ENCODE assay signal across 14 mouse cellular contexts in the genomic region with DNA sequence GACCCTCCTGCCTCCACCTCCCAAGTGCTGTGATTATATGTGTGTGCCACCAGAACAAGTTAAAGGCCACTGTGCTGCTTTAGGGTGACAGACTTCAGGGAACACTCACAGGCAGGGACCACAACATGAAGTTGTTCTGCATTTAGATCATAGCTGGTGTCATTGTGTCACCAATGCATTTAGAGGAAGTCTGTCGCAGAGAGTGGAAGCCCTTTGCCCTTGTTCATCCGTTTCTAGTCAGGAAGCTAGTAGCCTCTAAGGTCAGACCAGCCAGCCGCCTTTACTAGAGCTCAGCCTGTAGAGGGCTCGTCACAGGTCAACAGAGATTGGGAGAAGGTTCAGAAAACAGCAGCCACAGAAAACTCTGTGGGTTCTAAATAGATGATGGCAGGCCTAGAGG. TPM values are rescaled to one million over a fixed set of nuclear protein-coding genes. Genes with fewer than 3 reads are reported as not detected.
A peak's percentile ranks its signal among the peaks of the same experiment; 100 is the strongest.
DNase-seq lines count a peak whose midpoint lies in the region; ATAC-seq lines count a peak whose summit lies in the region.
"Had no signal": no experiment of that assay in that cellular context is flagged by ENCODE, and none has a peak within 500 bp of the region (broad histone marks: within the 10 kb centered on the region; RNA-seq: fewer than 3 reads in every experiment).

No protein-coding gene starts in this region.

- H3K27ac ChIP-seq in kidney, embryonic 16.5 days (ENCODE audit: low read length), result no peak overlapping the region
- H3K27ac ChIP-seq: limb, embryonic 12.5 days had no signal

- no peak overlapping the region for H3K9ac ChIP-seq in kidney, embryonic 16.5 days (replicated peaks; ENCODE audit: low read length)
- H3K9ac ChIP-seq: forebrain, postnatal 0 days; limb, embryonic 12.5 days had no signal

- no peak for ATAC-seq in CD4-positive, CD25-positive, alpha-beta regulatory T cell, adult 4 months
- no peak for ATAC-seq in kidney, embryonic 16.5 days (ENCODE audit: low FRiP score, low TSS enrichment)
- no peak for ATAC-seq in cerebellum, adult (ENCODE audit: insufficient number of reproducible peaks, low FRiP score, low TSS enrichment)
- ATAC-seq: forebrain, postnatal 0 days; hindbrain, embryonic 16.5 days had no signal

- H3K9me3 ChIP-seq in kidney, embryonic 16.5 days (ENCODE audit: low read length), result no peaks in the 10 kb centered on the region
- H3K9me3 ChIP-seq: limb, embryonic 12.5 days had no signal

- no peak overlapping the region for H3K4me2 ChIP-seq in kidney, embryonic 16.5 days (replicated peaks; ENCODE audit: low read depth, low read length)
- H3K4me2 ChIP-seq: limb, embryonic 12.5 days had no signal

- H3K4me1 ChIP-seq in kidney, embryonic 16.5 days (ENCODE audit: insufficient read depth, low read length), result no peaks in the 10 kb centered on the region
- H3K4me1 ChIP-seq: limb, embryonic 12.5 days had no signal

- no peaks in the 10 kb centered on the region for H3K27me3 ChIP-seq in kidney, embryonic 16.5 days (ENCODE audit: insufficient read depth, low read length)
- H3K27me3 ChIP-seq: limb, embryonic 12.5 days had no signal

- whole genome bisulfite sequencing in kidney, embryonic 16.5 days, result 20% methylated on average over 4 of the region's 4 CpGs

- DNase-seq in CD4-positive, CD25-positive, alpha-beta regulatory T cell, adult 2 months (ENCODE audit: low read depth, low spot score), result peak; percentile 16
- DNase-seq in kidney, adult 9 months, result peak; percentile 44
- DNase-seq in kidney, postnatal 36 days, result peak; percentile 47 to 52
- DNase-seq in lung, postnatal 36 days, result peak; percentile 69
- DNase-seq in retina, embryonic 14.5 days (ENCODE audit: low spot score), result no peak
- DNase-seq: adrenal gland, postnatal 36 days; cerebellum, postnatal 14 days; forebrain, postnatal 0 days; thymus, adult 18-20 months had no signal

- peaks cover 8% of the 10 kb centered on the region; the same call in 1 of the 2 replicates for H3K36me3 ChIP-seq in kidney, embryonic 16.5 days (ENCODE audit: insufficient read depth, low read length)

- H3K4me3 ChIP-seq in kidney, embryonic 16.5 days (ENCODE audit: low read length), result no peak overlapping the region
- H3K4me3 ChIP-seq: limb, embryonic 12.5 days had no signal

RNA-seq across cellular contexts. Expression of a gene that starts 18.6 kb away (rescaled TPM):
- 10 to 100 TPM; 24.3 to 28.4 TPM for polyA plus RNA-seq in CD4-positive, CD25-positive, alpha-beta regulatory T cell, adult 4 months (2017; shearing (Covaris generic))
- polyA plus RNA-seq in kidney, embryonic 16.5 days (2015; fragmentation: Nextera tagmentation; extraction: Ambion mirVana), result 24.7 and 25.2 TPM in 2 replicates

RNA-seq across cellular contexts. Expression of a gene that starts 18.6 kb away (rescaled TPM):
- polyA plus RNA-seq in CD4-positive, CD25-positive, alpha-beta regulatory T cell, adult 4 months (2017; shearing (Covaris generic)), result 1 to 10 TPM; 2.5 to 2.9 TPM
- 4.0 and 6.0 TPM in 2 replicates for polyA plus RNA-seq in kidney, embryonic 16.5 days (2015; fragmentation: Nextera tagmentation; extraction: Ambion mirVana)

RNA-seq across cellular contexts. Expression of a gene that starts 24.5 kb away (rescaled TPM):
- 1 to 10 TPM; 1.3 to 2.2 TPM for polyA plus RNA-seq in CD4-positive, CD25-positive, alpha-beta regulatory T cell, adult 4 months (2017; shearing (Covaris generic))
- polyA plus RNA-seq in kidney, embryonic 16.5 days (2015; fragmentation: Nextera tagmentation; extraction: Ambion mirVana), result 2.0 and 2.6 TPM in 2 replicates

RNA-seq across cellular contexts. Expression of a gene that starts 36.2 kb away (rescaled TPM):
- 1 to 10 TPM; 2.4 to 2.9 TPM for polyA plus RNA-seq in CD4-positive, CD25-positive, alpha-beta regulatory T cell, adult 4 months (2017; shearing (Covaris generic))
- polyA plus RNA-seq in kidney, embryonic 16.5 days (2015; fragmentation: Nextera tagmentation; extraction: Ambion mirVana), result 3.2 and 4.0 TPM in 2 replicates
